Mouse (Mus musculus) myocyte (in vitro differentiated cells): ENCODE results near the gene Gabbr1.

Experiments
- E2F4 ChIP-seq: IDR thresholded peaks from one replicate; pipeline ENCODE4 v1.6.1; 2011; ENCODE audit warnings: mild to moderate bottlenecking, control low read depth, moderate library complexity; ENCODE audit not compliant: insufficient read depth
- USF1 ChIP-seq: IDR thresholded peaks from one replicate; pipeline ENCODE4 v1.6.1; 2011; ENCODE audit warnings: low read depth, mild to moderate bottlenecking, control low read depth, moderate library complexity

DNA sequence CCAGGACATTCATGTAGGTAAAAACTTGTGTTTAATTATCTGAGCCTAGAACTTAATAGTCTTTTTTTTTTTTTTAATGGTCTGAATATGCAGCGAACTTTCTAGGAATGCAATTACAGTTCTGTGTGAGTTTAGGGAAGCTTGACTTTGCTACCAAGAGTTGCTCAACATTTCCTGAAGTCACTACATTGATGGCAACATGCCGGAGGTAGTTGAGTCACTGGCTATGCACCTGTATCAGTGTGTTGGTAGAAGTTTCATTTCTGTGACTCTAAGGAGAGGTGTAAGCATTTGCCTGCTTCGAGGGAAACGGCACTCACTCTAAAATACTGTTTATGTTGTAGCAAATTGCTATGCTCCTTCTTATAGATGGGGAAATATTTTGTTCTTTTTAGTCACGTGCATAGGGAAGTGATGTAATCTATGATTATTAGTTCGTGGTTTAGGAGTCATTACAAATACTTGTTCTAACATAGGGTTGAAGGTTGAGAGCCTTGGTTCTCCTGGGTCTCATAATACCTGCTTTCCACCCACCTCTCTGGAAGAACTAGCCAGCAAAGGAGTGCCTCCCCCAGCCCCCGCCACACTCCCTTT is 1.0 kb upstream of the Gabbr1 start:
- TF ChIP-seq E2F4 (no peak), USF1 (no peak)
